In genomic region chr8:70509281-70509952, GRCm38 (mm10) we compare ENCODE assay signal across 7 mouse cellular contexts. TPM values are rescaled to one million over a fixed set of nuclear protein-coding genes. Genes with fewer than 3 reads are reported as not detected.
A peak's percentile ranks its signal among the peaks of the same experiment; 100 is the strongest.
DNase-seq lines count a peak whose midpoint lies in the region; ATAC-seq and TF ChIP-seq lines count a peak whose summit lies in the region.

No protein-coding gene starts in this region.

- TF ChIP-seq EP300 in lung, postnatal 0 days (IDR thresholded peaks at IDR 0.05) = no peak

- peak overlapping the region; percentile 93 for H3K9ac ChIP-seq in lung, postnatal 0 days (replicated peaks; ENCODE audit: low read depth)
- H3K9ac ChIP-seq in forebrain, embryonic 11.5 days (ENCODE audit: low read length) = peak overlapping the region; percentile 97
- H3K9ac ChIP-seq in limb, embryonic 11.5 days (ENCODE audit: low read length) = peak overlapping the region; percentile 96

- no peak for ATAC-seq in lung, postnatal 0 days
- ATAC-seq in forebrain, embryonic 11.5 days (replicated peaks; ENCODE audit: low FRiP score) = no peak
- no peak for ATAC-seq in limb, embryonic 11.5 days (ENCODE audit: insufficient number of reproducible peaks, low FRiP score, low TSS enrichment, low read depth)
- no peak for ATAC-seq in frontal cortex, adult (ENCODE audit: low TSS enrichment)

- TF ChIP-seq CTCF in lung, postnatal 0 days (IDR thresholded peaks at IDR 0.05) = no peak
- TF ChIP-seq CTCF in olfactory bulb, adult 2 months (IDR thresholded peaks at IDR 0.05; ENCODE audit: insufficient read depth, low read depth, low read length) = no peak

- peaks cover 19% of the 10 kb centered on the region; the same call in 1 of the 2 replicates for H3K4me1 ChIP-seq in lung, postnatal 0 days (ENCODE audit: insufficient read depth, low read depth, low read length)
- peaks cover 16% of the 10 kb centered on the region for H3K4me1 ChIP-seq in forebrain, embryonic 11.5 days (replicated peaks; ENCODE audit: control insufficient read depth, insufficient read depth, low read length)
- H3K4me1 ChIP-seq in limb, embryonic 11.5 days (ENCODE audit: control insufficient read depth, insufficient read depth, low read length) = peaks cover 26% of the 10 kb centered on the region
- peaks cover 24% of the 10 kb centered on the region for H3K4me1 ChIP-seq in olfactory bulb, adult 2 months (ENCODE audit: control insufficient read depth, insufficient read depth, low read length)

- H3K27me3 ChIP-seq in lung, postnatal 0 days (replicated peaks; ENCODE audit: insufficient read depth, low read length) = no peaks in the 10 kb centered on the region
- H3K27me3 ChIP-seq in forebrain, embryonic 11.5 days (ENCODE audit: control insufficient read depth, insufficient read depth, low read length) = no peaks in the 10 kb centered on the region
- H3K27me3 ChIP-seq in limb, embryonic 11.5 days (ENCODE audit: control insufficient read depth, insufficient read depth, low read length) = no peaks in the 10 kb centered on the region

- peak overlapping the region; percentile 93 for H3K27ac ChIP-seq in lung, postnatal 0 days (ENCODE audit: low read length)
- peak overlapping the region; percentile 93; the same call in 1 of the 2 replicates for H3K27ac ChIP-seq in forebrain, embryonic 11.5 days (ENCODE audit: low read depth, low read length)
- H3K27ac ChIP-seq in limb, embryonic 11.5 days (replicated peaks; ENCODE audit: low read depth, low read length) = peak overlapping the region; percentile 84; the same call in 1 of the 2 replicates
- H3K27ac ChIP-seq in olfactory bulb, adult 2 months (ENCODE audit: insufficient read depth, low read depth, low read length) = no peak overlapping the region

- no peak for DNase-seq in lung, postnatal 0 days (ENCODE audit: low spot score)
- no peak for DNase-seq in lung, postnatal 25 days (ENCODE audit: low spot score)
- no peak for DNase-seq in forebrain, embryonic 11.5 days (ENCODE audit: low spot score)
- DNase-seq in limb, embryonic 11.5 days (ENCODE audit: low spot score) = no peak
- no peak for DNase-seq in cerebellum, postnatal 10 days

- no peak for TF ChIP-seq POLR2A in olfactory bulb, adult 2 months (IDR thresholded peaks at IDR 0.05; ENCODE audit: insufficient read depth, low read depth, low read length)

- no peaks in the 10 kb centered on the region for H3K9me3 ChIP-seq in lung, postnatal 0 days (ENCODE audit: low read length)
- no peaks in the 10 kb centered on the region for H3K9me3 ChIP-seq in forebrain, embryonic 11.5 days (ENCODE audit: control insufficient read depth, low read length)
- H3K9me3 ChIP-seq in limb, embryonic 11.5 days (ENCODE audit: control insufficient read depth, low read length) = no peaks in the 10 kb centered on the region

- H3K4me2 ChIP-seq in lung, postnatal 0 days (replicated peaks; ENCODE audit: low read depth, low read length) = peak overlapping the region; percentile 82
- H3K4me2 ChIP-seq in forebrain, embryonic 11.5 days (ENCODE audit: low read depth, low read length, severe bottlenecking) = peak overlapping the region; percentile 76
- H3K4me2 ChIP-seq in limb, embryonic 11.5 days (ENCODE audit: low read depth, severe bottlenecking) = peak overlapping the region; percentile 98

- 7% methylated on average over 25 of the region's 25 CpGs for WGBS in lung, postnatal 0 days
- 14% methylated on average over 25 of the region's 25 CpGs for WGBS in forebrain, embryonic 11.5 days
- 10% methylated on average over 25 of the region's 25 CpGs for WGBS in limb, embryonic 11.5 days
- WGBS in olfactory bulb, adult 2 months = 12% methylated on average over 25 of the region's 25 CpGs

- peaks cover 11% of the 10 kb centered on the region; the same call in 1 of the 2 replicates for H3K36me3 ChIP-seq in lung, postnatal 0 days (ENCODE audit: insufficient read depth, low read length)
- peaks cover 12% of the 10 kb centered on the region; the same call in 1 of the 2 replicates for H3K36me3 ChIP-seq in forebrain, embryonic 11.5 days (ENCODE audit: control insufficient read depth, insufficient read depth, low read length)
- peaks cover 12% of the 10 kb centered on the region; the same call in 1 of the 2 replicates for H3K36me3 ChIP-seq in limb, embryonic 11.5 days (ENCODE audit: control insufficient read depth, insufficient read depth, low read length)

- H3K4me3 ChIP-seq in lung, postnatal 0 days (ENCODE audit: low read depth, low read length) = peak overlapping the region; percentile 86
- peak overlapping the region; percentile 98 for H3K4me3 ChIP-seq in forebrain, embryonic 11.5 days (ENCODE audit: low read depth, low read length)
- peak overlapping the region; percentile 97 for H3K4me3 ChIP-seq in limb, embryonic 11.5 days (ENCODE audit: low read depth, low read length)
- peak overlapping the region; percentile 81 for H3K4me3 ChIP-seq in olfactory bulb, adult 2 months (ENCODE audit: insufficient read depth, low read depth, low read length)

RNA-seq across cellular contexts. Expression of gene Uba52, which starts 1.2 kb away (rescaled TPM):
- polyA plus RNA-seq in lung, postnatal 0 days (2015; fragmentation: Nextera tagmentation; extraction: Ambion mirVana) = 723 and 836 TPM in 2 replicates
- polyA plus RNA-seq in forebrain, embryonic 11.5 days (2014; fragmentation: Nextera tagmentation; extraction: Ambion mirVana) = 715 TPM in 2 replicates
- 926 and 927 TPM in 2 replicates for polyA plus RNA-seq in limb, embryonic 11.5 days (2014; fragmentation: Nextera tagmentation; extraction: Ambion mirVana)
- 789 TPM in 1 of 2 replicates, not detected in the other for polyA plus RNA-seq in olfactory bulb, adult 2 months (2012; ENCODE audit: insufficient read depth, insufficient read length, low replicate concordance, missing spikeins)

RNA-seq across cellular contexts. Expression of gene Rex1bd, which starts 2.9 kb away (rescaled TPM):
- 103 and 117 TPM in 2 replicates for polyA plus RNA-seq in lung, postnatal 0 days (2015; fragmentation: Nextera tagmentation; extraction: Ambion mirVana)
- 113 and 123 TPM in 2 replicates for polyA plus RNA-seq in forebrain, embryonic 11.5 days (2014; fragmentation: Nextera tagmentation; extraction: Ambion mirVana)
- polyA plus RNA-seq in limb, embryonic 11.5 days (2014; fragmentation: Nextera tagmentation; extraction: Ambion mirVana) = 126 and 138 TPM in 2 replicates
- polyA plus RNA-seq in olfactory bulb, adult 2 months (2012; ENCODE audit: insufficient read depth, insufficient read length, low replicate concordance, missing spikeins) = not detected in 2 replicates

RNA-seq across cellular contexts. Expression of gene Crlf1, which starts 16.5 kb away (rescaled TPM):
- 98.7 and 112 TPM in 2 replicates for polyA plus RNA-seq in lung, postnatal 0 days (2015; fragmentation: Nextera tagmentation; extraction: Ambion mirVana)
- 4.9 and 10.9 TPM in 2 replicates for polyA plus RNA-seq in forebrain, embryonic 11.5 days (2014; fragmentation: Nextera tagmentation; extraction: Ambion mirVana)
- 85.8 and 102 TPM in 2 replicates for polyA plus RNA-seq in limb, embryonic 11.5 days (2014; fragmentation: Nextera tagmentation; extraction: Ambion mirVana)
- polyA plus RNA-seq in olfactory bulb, adult 2 months (2012; ENCODE audit: insufficient read depth, insufficient read length, low replicate concordance, missing spikeins) = not detected in 2 replicates

RNA-seq across cellular contexts. Expression of gene Fkbp8, which starts 18.1 kb away (rescaled TPM):
- 222 and 228 TPM in 2 replicates for polyA plus RNA-seq in lung, postnatal 0 days (2015; fragmentation: Nextera tagmentation; extraction: Ambion mirVana)
- polyA plus RNA-seq in forebrain, embryonic 11.5 days (2014; fragmentation: Nextera tagmentation; extraction: Ambion mirVana) = 268 and 290 TPM in 2 replicates
- polyA plus RNA-seq in limb, embryonic 11.5 days (2014; fragmentation: Nextera tagmentation; extraction: Ambion mirVana) = 221 and 233 TPM in 2 replicates
- polyA plus RNA-seq in olfactory bulb, adult 2 months (2012; ENCODE audit: insufficient read depth, insufficient read length, low replicate concordance, missing spikeins) = not detected in 2 replicates

RNA-seq across cellular contexts. Expression of gene Kxd1, which starts 18.3 kb away (rescaled TPM):
- 56.1 and 62.4 TPM in 2 replicates for polyA plus RNA-seq in lung, postnatal 0 days (2015; fragmentation: Nextera tagmentation; extraction: Ambion mirVana)
- polyA plus RNA-seq in forebrain, embryonic 11.5 days (2014; fragmentation: Nextera tagmentation; extraction: Ambion mirVana) = 56.0 and 59.9 TPM in 2 replicates
- polyA plus RNA-seq in limb, embryonic 11.5 days (2014; fragmentation: Nextera tagmentation; extraction: Ambion mirVana) = 47.0 and 47.6 TPM in 2 replicates
- not detected in 2 replicates for polyA plus RNA-seq in olfactory bulb, adult 2 months (2012; ENCODE audit: insufficient read depth, insufficient read length, low replicate concordance, missing spikeins)
